Mouse (Mus musculus): ENCODE results near the gene Faim.

Faim gene

GRCm38 (mm10) chr9:98985800-98986475 lies at the start of gene Faim:
Gene Faim (plus strand): TSS chr9:98986373.
- peak; percentile 100 for DNase-seq (ENCODE audit: low spot score in 2 of 2)

DNA sequence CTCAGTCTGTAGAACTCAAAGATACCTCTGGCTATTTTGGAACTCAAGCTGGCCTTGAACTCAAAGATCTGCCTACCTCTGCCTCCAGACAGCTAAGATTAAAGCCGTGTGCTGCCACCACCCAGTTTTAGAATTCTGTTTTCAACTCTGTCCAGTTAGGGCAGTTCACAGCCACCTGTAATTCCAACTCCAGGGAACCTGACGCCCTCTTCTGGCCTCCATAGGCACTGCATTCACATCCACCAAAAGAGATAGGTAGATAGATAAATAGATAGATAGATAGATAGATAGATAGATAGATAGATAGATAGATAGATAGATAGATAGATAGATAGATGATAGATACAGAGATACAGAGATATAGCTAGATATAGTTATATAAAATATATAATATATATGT lies 46.9 kb upstream of the Faim start:
- DNase-seq (ENCODE audit: low spot score in 2 of 2): no peak

GRCm38 (mm10) chr9:98952171-98953050 lies 33.8 kb upstream of the Faim start:
- DNase-seq (ENCODE audit: low spot score in 2 of 2): no peak

DNA sequence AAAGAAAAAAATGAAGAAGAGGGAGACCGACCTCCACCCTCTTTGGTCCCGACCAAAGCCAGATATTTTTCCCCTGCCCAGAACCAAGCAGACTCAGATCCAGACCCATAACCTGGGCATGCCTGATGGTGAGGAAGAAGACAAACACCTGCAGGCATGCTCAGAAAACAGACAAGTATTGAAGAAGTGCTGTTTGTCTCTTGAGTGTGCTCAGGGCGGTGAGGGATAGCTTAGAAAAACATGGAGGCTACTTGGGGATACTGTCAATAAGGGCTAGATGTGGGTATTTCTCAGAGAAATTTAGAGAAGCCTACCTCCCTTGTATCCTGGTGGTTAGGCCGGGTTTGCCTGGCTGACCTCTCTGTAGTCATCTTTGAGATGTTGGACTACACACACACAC lies 32.9 kb upstream of the Faim start:
- no peak for DNase-seq (ENCODE audit: low spot score in 2 of 2)

DNA sequence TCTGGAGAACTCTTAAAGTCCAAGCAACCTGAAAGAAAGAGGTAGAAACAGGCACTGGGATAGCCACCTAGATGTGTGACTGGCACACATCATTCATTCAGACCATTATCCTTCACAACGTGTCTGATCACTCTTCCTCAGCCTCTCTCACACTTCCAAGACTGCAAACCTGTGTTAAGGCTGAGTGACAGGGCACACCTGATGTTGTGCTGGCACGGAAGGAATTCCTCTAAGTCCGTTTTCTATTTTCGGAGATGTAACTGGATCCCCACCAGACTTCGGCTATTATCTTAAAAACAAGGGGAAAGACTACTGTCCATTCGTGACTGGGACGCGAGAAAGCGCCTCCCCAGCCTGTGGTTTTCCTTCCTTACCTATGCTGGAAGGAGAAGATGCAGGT lies 32.3 kb upstream of the Faim start:
- DNase-seq (ENCODE audit: low spot score in 2 of 2): no peak

DNA sequence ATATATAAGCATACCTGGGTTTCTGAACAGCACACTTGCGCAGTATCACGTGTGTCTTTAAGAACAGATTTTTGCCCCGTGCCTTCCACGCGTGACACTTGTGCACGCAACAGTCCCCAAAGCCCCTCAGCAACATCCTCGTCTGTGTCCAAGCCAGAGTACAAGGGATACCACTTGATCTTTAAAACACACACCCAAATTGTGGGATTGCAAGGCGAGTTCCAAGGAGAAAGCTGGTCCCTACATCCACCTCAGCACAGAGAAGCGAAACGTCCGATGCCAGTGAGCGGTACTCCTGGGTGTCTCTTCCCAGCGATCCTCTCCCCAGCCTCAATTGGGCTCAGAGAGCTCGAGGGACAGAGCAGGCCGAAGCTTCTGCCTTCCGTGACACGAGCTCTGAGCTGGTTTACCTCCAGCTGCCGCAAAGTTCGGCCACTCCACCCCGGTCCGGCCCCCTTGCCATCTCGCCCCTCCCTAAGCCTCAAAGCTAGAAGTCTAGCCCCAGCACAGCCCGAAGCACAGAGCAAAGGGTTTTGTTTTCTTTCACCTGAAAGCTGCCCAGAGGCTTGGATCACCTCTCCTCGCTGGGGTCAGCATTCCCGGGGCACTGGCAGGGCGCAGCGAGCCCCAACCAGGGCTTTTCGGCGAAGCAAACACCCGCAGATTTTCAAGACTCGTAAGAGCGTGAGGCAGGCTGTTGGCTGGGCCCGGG lies 31.6 kb upstream of the Faim start:
- DNase-seq (ENCODE audit: low spot score in 2 of 2): no peak

DNA sequence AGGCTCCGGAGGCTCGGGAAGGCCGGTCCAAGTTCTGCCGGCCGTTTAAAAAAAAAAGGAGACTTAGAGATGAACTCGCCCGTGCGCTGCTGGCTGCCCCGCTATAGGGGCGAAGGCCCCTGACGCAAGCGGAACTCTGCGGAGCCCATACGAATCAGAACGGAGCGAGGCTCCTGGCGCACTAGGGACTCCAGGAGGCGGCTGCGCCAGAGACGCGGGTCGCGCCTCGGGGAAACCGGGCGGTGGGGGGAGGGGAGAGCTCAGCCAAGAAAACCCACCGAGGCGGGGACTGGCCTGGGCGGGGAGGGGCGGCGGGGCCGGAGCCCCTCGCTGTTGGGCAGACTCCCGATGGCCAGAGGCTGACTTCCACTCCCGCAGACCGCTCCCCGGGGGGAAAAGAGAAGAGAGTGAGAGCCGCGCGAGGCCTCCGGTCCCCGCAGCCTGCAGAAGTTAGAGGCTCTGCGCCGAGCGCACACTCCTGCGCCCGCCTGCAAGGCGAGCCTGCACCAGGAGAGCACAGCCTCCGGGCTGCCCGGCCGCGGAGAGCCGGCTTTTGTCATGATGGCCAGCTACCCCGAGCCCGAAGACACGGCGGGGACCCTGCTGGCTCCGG lies 31.0 kb upstream of the Faim start, which contains the start of gene Foxl2:
Gene Foxl2 (plus strand): TSS at position 186 of the 613 bp plus-strand sequence.
- no peak for DNase-seq (ENCODE audit: low spot score in 2 of 2)

- peak; percentile 47 to 49 for DNase-seq (ENCODE audit: low spot score in 2 of 2)
Observed at GRCm38 (mm10) chr9:98955716-98956224, 30.4 kb upstream of the Faim start.

DNA sequence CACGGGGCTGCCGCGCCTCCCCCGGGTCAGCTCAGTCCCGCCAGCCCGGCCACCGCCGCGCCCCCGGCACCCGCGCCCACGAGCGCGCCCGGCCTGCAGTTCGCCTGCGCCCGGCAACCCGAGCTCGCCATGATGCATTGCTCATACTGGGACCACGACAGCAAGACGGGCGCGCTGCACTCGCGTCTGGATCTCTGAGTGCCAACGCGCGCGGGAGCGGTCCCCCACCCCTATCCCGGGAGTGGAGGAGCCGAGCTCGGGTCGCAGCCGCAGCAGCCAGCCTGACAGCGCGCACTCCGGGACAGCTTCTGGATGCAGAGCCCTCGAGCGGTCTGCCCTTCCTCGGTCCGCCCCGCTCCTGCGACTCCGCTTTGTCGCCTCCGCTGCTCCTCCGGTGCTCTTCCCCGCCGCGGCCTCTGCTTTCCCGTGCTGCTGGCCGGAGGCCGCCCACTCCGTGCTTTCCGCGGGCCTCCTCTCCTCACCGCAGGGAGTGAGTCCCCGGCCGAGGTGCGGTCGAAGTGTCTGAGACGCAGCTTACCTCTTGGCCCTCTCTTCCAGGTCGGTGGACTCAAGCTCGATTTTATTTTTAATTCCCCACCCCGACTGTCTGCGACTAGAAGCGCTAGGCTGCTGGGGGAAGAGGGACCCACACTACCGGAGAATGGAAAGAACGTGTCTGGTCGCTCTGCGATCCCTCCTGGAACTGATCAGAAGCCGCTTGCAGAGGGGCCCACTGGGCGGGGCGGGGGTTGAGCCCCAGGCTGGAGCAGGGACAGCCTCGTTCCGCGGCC lies 29.4 kb upstream of the Faim start:
- DNase-seq (ENCODE audit: low spot score in 2 of 2): peak in 1 of 2 experiments; percentile 21

- no peak for DNase-seq (ENCODE audit: low spot score in 2 of 2)
Observed at GRCm38 (mm10) chr9:98957751-98958351, 28.3 kb upstream of the Faim start.

DNA sequence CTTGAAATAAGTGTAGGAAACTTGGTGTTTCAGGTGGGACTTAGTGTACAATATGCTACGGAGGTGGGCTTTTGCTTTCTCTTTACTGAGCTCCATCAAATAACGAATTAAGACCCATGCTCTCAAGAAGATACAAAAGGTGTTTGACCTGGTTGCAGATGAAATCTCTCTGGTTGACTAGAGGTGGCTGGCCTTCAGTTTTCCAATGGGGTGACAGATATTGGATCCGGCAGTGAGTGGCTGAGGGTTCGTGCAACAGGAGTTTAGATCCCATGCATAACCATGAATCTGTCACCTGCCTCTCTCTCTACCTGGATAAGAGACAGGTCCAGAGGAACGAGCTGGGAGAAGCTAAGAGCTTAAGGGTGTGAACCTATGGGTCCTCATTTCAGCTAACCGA lies 27.5 kb upstream of the Faim start:
- no peak for DNase-seq (ENCODE audit: low spot score in 2 of 2)

DNA sequence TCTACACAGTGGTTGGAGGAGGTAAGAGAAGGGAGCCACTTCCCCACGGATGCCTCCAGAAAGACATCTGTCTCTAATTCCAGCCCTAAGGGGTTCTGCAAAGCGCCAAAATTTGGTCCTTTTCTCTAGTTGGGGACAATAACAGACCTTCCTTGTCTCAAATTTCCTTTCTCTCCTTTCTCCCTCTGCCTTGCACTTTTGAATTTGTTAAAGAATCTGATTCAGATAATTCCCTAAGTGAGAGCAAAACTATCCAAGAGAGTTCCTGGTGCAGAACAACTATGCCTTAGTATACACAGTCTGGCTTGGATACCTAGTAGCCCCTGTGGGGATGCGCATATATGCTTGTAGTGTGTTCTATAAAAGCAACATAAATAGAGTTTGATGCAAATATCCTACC lies 26.3 kb upstream of the Faim start:
- DNase-seq (ENCODE audit: low spot score in 2 of 2): no peak

DNA sequence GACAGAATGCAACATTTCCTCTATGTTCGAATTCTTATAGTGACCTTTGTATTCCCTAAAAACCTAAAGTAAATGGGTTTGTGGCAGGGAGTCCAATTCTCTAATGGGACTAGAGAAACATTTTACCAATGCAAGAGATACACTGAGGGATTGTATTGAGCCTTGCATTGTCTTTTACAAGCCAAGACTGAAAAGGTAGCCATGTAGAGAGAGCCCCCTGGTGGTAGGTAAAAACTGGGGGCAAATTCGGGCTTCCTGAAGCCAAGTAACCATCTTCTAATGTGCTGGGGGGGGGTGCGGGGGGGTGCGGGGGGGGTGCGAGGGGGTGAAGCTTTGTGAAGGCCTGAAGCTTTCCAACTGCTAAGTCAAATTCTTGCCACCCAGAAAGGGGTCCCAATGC lies 25.8 kb upstream of the Faim start:
- no peak for DNase-seq (ENCODE audit: low spot score in 2 of 2)

GRCm38 (mm10) chr9:98961591-98962477 lies 24.3 kb upstream of the Faim start:
- DNase-seq (ENCODE audit: low spot score in 2 of 2): no peak

- no peak for DNase-seq (ENCODE audit: low spot score in 2 of 2)
Observed at GRCm38 (mm10) chr9:98962478-98963142, 23.6 kb upstream of the Faim start.

GRCm38 (mm10) chr9:98963661-98964060 lies 22.5 kb upstream of the Faim start:
- no peak for DNase-seq (ENCODE audit: low spot score in 2 of 2)

- no peak for DNase-seq (ENCODE audit: low spot score in 2 of 2)
Observed at GRCm38 (mm10) chr9:98965084-98965483, 21.1 kb upstream of the Faim start.

GRCm38 (mm10) chr9:98973101-98973521 lies 13.1 kb upstream of the Faim start:
- no peak for DNase-seq (ENCODE audit: low spot score in 2 of 2)

DNA sequence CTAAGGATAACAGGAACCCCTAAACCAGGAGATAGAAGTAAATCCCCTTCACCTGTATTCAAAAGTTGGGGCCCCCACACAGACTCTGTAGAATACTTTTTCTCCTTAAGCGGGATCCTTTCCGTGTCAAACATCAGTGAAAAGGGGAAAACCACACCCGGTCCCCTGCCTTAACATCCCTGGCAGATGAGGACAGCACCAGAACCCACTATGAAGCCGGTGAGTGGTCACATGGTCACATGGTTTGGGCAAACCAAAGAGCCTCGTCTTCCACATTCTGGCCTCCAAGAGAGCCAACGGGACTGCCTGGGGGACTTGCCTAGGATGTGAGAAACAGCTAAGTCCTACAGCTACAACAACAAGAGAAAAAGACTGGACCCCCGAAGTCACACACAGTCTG lies 12.6 kb upstream of the Faim start:
- DNase-seq (ENCODE audit: low spot score in 2 of 2): no peak

All from urinary bladder, postnatal 36 days (tissue).